Mouse (Mus musculus): Measurements from ENCODE around the gene Adipor2. TPM values are rescaled to one million over a fixed set of nuclear protein-coding genes. Genes with fewer than 3 reads are reported as not detected.

Adipor2 gene
- polyA plus RNA-seq, 1 experiment = 52.4 TPM

GRCm38 (mm10) chr6:119338121-119338912, 79.2 kb downstream of the Adipor2 start:
- H3K4me1 ChIP-seq (ENCODE audit: control insufficient read depth, insufficient read depth, low read length) = peaks cover 8% of the 10 kb centered on the region; the same call in 1 of the 2 replicates
- TF ChIP-seq POLR2A (IDR thresholded peaks at IDR 0.05; ENCODE audit: borderline replicate concordance, insufficient read depth, low read length) = no peak
- no peak for TF ChIP-seq CTCF (IDR thresholded peaks at IDR 0.05; ENCODE audit: borderline replicate concordance, insufficient read depth, low read depth, low read length)
- H3K27ac ChIP-seq (ENCODE audit: insufficient read depth, low read length) = no peak overlapping the region
- WGBS = 56% methylated on average over 11 of the region's 11 CpGs
- DNase-seq = no peak
- no peaks in the 10 kb centered on the region for H3K27me3 ChIP-seq (ENCODE audit: control insufficient read depth, insufficient read depth, low read length)
- H3K4me3 ChIP-seq (replicated peaks; ENCODE audit: insufficient read depth, low read depth, low read length) = no peak overlapping the region

- Histone ChIP-seq H3K27me3 (ENCODE audit: control insufficient read depth, insufficient read depth, low read length) (no peaks in the 10 kb centered on the region), H3K4me3 (replicated peaks; ENCODE audit: insufficient read depth, low read depth, low read length) (no peak overlapping the region), H3K27ac (ENCODE audit: insufficient read depth, low read length) (no peak overlapping the region), H3K4me1 (ENCODE audit: control insufficient read depth, insufficient read depth, low read length) (peaks cover 8% of the 10 kb centered on the region; the same call in 1 of the 2 replicates)
- no peak for TF ChIP-seq CTCF (IDR thresholded peaks at IDR 0.05; ENCODE audit: borderline replicate concordance, insufficient read depth, low read depth, low read length)
- 77% methylated on average over 3 of the region's 3 CpGs for WGBS
- DNase-seq = no peak
Measured at GRCm38 (mm10) chr6:119337287-119337686, 80.2 kb downstream of the Adipor2 start.

- H3K27ac ChIP-seq (ENCODE audit: insufficient read depth, low read length) = no peak overlapping the region
- 95% methylated on average over 7 of the region's 7 CpGs for WGBS
- H3K4me3 ChIP-seq (replicated peaks; ENCODE audit: insufficient read depth, low read depth, low read length) = no peak overlapping the region
- peaks cover 7% of the 10 kb centered on the region; the same call in 1 of the 2 replicates for H3K4me1 ChIP-seq (ENCODE audit: control insufficient read depth, insufficient read depth, low read length)
- TF ChIP-seq POLR2A (IDR thresholded peaks at IDR 0.05; ENCODE audit: borderline replicate concordance, insufficient read depth, low read length) = no peak
- TF ChIP-seq CTCF (IDR thresholded peaks at IDR 0.05; ENCODE audit: borderline replicate concordance, insufficient read depth, low read depth, low read length) = no peak
- DNase-seq = no peak
- no peaks in the 10 kb centered on the region for H3K27me3 ChIP-seq (ENCODE audit: control insufficient read depth, insufficient read depth, low read length)
Measured at GRCm38 (mm10) chr6:119336124-119336523, 81.4 kb downstream of the Adipor2 start.

- peaks cover 10% of the 10 kb centered on the region for H3K4me1 ChIP-seq (ENCODE audit: control insufficient read depth, insufficient read depth, low read length)
- H3K27me3 ChIP-seq (ENCODE audit: control insufficient read depth, insufficient read depth, low read length) = no peaks in the 10 kb centered on the region
- H3K4me3 ChIP-seq (replicated peaks; ENCODE audit: insufficient read depth, low read depth, low read length) = no peak overlapping the region
- WGBS = 88% methylated on average over 3 of the region's 3 CpGs
- no peak for DNase-seq
- TF ChIP-seq CTCF (IDR thresholded peaks at IDR 0.05; ENCODE audit: borderline replicate concordance, insufficient read depth, low read depth, low read length) (no peak), POLR2A (IDR thresholded peaks at IDR 0.05; ENCODE audit: borderline replicate concordance, insufficient read depth, low read length) (no peak)
- no peak overlapping the region for H3K27ac ChIP-seq (ENCODE audit: insufficient read depth, low read length)
Measured at GRCm38 (mm10) chr6:119333831-119334230, 83.7 kb downstream of the Adipor2 start.

- WGBS = 81% methylated on average over 3 of the region's 3 CpGs
Measured at GRCm38 (mm10) chr6:119333202-119333601, 84.3 kb downstream of the Adipor2 start.

GRCm38 (mm10) chr6:119332111-119332510, 85.4 kb downstream of the Adipor2 start:
- 79% methylated on average over 1 of the region's 1 CpGs for WGBS

More at GRCm38 (mm10) chr6:119333202-119333601, 84.3 kb downstream of the Adipor2 start:
- Histone ChIP-seq H3K4me1 (ENCODE audit: control insufficient read depth, insufficient read depth, low read length) (peaks cover 10% of the 10 kb centered on the region), H3K27ac (ENCODE audit: insufficient read depth, low read length) (no peak overlapping the region), H3K4me3 (replicated peaks; ENCODE audit: insufficient read depth, low read depth, low read length) (no peak overlapping the region), H3K27me3 (ENCODE audit: control insufficient read depth, insufficient read depth, low read length) (no peaks in the 10 kb centered on the region)
- no peak for TF ChIP-seq POLR2A (IDR thresholded peaks at IDR 0.05; ENCODE audit: borderline replicate concordance, insufficient read depth, low read length)
- DNase-seq = no peak

GRCm38 (mm10) chr6:119330506-119330905, 87.0 kb downstream of the Adipor2 start, which contains the start of gene Lrtm2:
Gene Lrtm2, minus strand, starts transcription at chr6:119330766.
- Histone ChIP-seq H3K4me3 (replicated peaks; ENCODE audit: insufficient read depth, low read depth, low read length) (peak within 1 kb of the TSS; percentile 82), H3K27ac (ENCODE audit: insufficient read depth, low read length) (peak within 1 kb of the TSS; percentile 42), H3K4me1 (ENCODE audit: control insufficient read depth, insufficient read depth, low read length) (peaks cover 13% of the 10 kb centered on the region), H3K27me3 (ENCODE audit: control insufficient read depth, insufficient read depth, low read length) (no peaks in the 10 kb centered on the region)
- TF ChIP-seq POLR2A (IDR thresholded peaks at IDR 0.05; ENCODE audit: borderline replicate concordance, insufficient read depth, low read length) (0 out of 2 replicates have a peak, but pooled peaks have one; percentile 18), CTCF (IDR thresholded peaks at IDR 0.05; ENCODE audit: borderline replicate concordance, insufficient read depth, low read depth, low read length) (no peak)
- peak; percentile 51 to 61 for DNase-seq
- WGBS = under 1% methylated on average over 31 of the region's 31 CpGs

More at GRCm38 (mm10) chr6:119332111-119332510, 85.4 kb downstream of the Adipor2 start:
- Histone ChIP-seq H3K27ac (ENCODE audit: insufficient read depth, low read length) (no peak overlapping the region), H3K4me3 (replicated peaks; ENCODE audit: insufficient read depth, low read depth, low read length) (no peak overlapping the region), H3K4me1 (ENCODE audit: control insufficient read depth, insufficient read depth, low read length) (peaks cover 10% of the 10 kb centered on the region), H3K27me3 (ENCODE audit: control insufficient read depth, insufficient read depth, low read length) (no peaks in the 10 kb centered on the region)
- DNase-seq = no peak
- TF ChIP-seq CTCF (IDR thresholded peaks at IDR 0.05; ENCODE audit: borderline replicate concordance, insufficient read depth, low read depth, low read length) (no peak), POLR2A (IDR thresholded peaks at IDR 0.05; ENCODE audit: borderline replicate concordance, insufficient read depth, low read length) (no peak)

- 0 out of 2 replicates have a peak, but pooled peaks have one; percentile 14 for TF ChIP-seq POLR2A (IDR thresholded peaks at IDR 0.05; ENCODE audit: borderline replicate concordance, insufficient read depth, low read length)
- no peak for TF ChIP-seq CTCF (IDR thresholded peaks at IDR 0.05; ENCODE audit: borderline replicate concordance, insufficient read depth, low read depth, low read length)
- peak in 1 of 2 experiments; percentile 45 for DNase-seq
- WGBS = 6% methylated on average over 6 of the region's 6 CpGs
- no peaks in the 10 kb centered on the region for H3K27me3 ChIP-seq (ENCODE audit: control insufficient read depth, insufficient read depth, low read length)
- H3K4me1 ChIP-seq (ENCODE audit: control insufficient read depth, insufficient read depth, low read length) = peaks cover 15% of the 10 kb centered on the region
- H3K27ac ChIP-seq (ENCODE audit: insufficient read depth, low read length) = peak overlapping the region; percentile 42
- H3K4me3 ChIP-seq (replicated peaks; ENCODE audit: insufficient read depth, low read depth, low read length) = peak overlapping the region; percentile 82
Measured at GRCm38 (mm10) chr6:119329936-119330335, 87.6 kb downstream of the Adipor2 start.
